Mouse (Mus musculus) layer of hippocampus, adult 2 months (tissue): Measurements from ENCODE around the gene Aldh1a3. TPM values are rescaled to one million over a fixed set of nuclear protein-coding genes. Genes with fewer than 3 reads are reported as not detected.
A peak's percentile ranks its signal among the peaks of the same experiment; 100 is the strongest.

Experiments used
- DNase-seq, 2 experiments: peaks; one replicate each; pipeline ENCODE4 v3.0.0; 2022; ENCODE audit warnings: low spot score in 2 of 2
- H3K27ac ChIP-seq: fragments of 200-600 bp; 2 replicates; pipeline ENCODE4 v1.8.1; 2022
- H3K4me3 ChIP-seq: fragments of 200-600 bp; 2 replicates; pipeline ENCODE4 v1.8.1; 2022; ENCODE audit warnings: mild to moderate bottlenecking
- CTCF ChIP-seq: fragments of 200-600 bp; conservative IDR thresholded peaks from 2 replicates; pipeline ENCODE4 v1.8.1; 2022; ENCODE audit warnings: antibody characterized with exemption, mild to moderate bottlenecking, moderate library complexity
- total RNA-seq, 2 experiments: library from RNA; stranded (reverse); gene quantifications; 2 replicates each; pipeline ENCODE4 v1.2.3; 2021

Gene Aldh1a3
- total RNA-seq, 2 experiments from 2014 or later = 0.83 to 1.5 TPM

- no peak for TF ChIP-seq CTCF
- no peak overlapping the region for H3K4me3 ChIP-seq
- H3K27ac ChIP-seq = no peak overlapping the region
- DNase-seq = no peak
Measured at GRCm38 (mm10) chr7:66405951-66406721, 21.2 kb downstream of the Aldh1a3 start.

DNA sequence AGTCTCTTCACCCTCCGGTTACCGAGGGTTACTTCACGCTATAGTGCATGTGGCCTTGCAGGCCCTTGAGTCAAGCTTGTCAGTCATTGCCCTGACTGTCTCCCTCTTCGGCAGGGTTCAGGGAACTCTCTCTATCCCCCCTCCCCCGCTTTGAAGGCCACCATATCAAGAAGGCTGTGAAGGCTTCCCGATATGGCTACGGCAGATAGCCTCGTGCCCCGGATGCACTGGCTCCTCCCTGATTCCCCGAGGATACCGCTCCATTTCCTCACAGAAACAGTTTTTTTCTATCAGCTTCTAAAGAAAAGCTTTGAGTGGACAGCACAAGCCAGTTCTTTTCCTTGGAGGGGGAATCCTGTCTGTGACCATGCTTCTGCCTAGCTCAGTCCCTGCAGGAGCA is 21.8 kb downstream of the Aldh1a3 start:
- TF ChIP-seq CTCF = no peak
- DNase-seq = no peak
- Histone ChIP-seq H3K4me3 (no peak overlapping the region), H3K27ac (no peak overlapping the region)

DNA sequence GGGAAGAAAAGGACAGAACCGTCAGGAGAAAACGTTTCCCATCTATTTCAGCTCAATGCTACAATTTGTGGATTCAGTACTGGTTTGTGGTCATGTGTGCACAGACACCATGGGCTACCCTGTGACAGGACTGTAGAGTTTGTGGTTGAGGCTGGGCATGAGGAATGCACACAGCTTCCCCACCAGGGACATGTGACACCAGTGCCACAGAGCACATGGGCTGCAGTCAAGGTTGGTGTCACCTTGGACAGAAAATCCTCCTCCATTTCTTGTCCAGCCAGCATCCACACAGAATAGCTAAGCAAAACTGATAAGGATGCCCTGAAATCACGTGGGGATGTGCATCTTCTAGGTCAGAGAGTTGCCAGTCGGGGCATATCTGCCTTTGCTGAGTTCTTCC is 22.5 kb downstream of the Aldh1a3 start:
- DNase-seq = no peak
- H3K27ac ChIP-seq = no peak overlapping the region
- H3K4me3 ChIP-seq = no peak overlapping the region
- TF ChIP-seq CTCF = no peak

GRCm38 (mm10) chr7:66404141-66404540 is 23.2 kb downstream of the Aldh1a3 start:
- no peak for DNase-seq
- Histone ChIP-seq H3K4me3 (no peak overlapping the region), H3K27ac (no peak overlapping the region)
- no peak for TF ChIP-seq CTCF

DNA sequence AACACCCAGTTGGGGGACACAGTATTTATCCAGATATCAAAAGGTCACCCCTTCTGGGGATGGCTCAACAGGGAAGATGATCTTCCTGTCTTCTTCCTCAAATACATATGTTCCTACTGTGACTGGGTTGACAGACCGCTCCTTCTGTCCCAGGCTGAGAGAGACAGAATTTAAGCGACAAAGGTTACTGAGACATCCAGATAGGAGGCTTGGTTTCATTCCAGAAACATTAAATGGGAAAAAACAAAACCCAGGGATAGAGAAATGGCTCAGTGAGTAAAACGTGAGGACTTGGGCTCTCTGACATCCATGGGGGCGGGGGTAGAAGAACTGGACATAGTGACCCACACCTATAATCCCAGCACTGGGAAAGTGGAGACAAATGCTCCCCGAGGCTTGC is 24.4 kb downstream of the Aldh1a3 start:
- TF ChIP-seq CTCF = no peak
- Histone ChIP-seq H3K27ac (no peak overlapping the region), H3K4me3 (no peak overlapping the region)
- no peak for DNase-seq

- H3K27ac ChIP-seq = no peak overlapping the region
- no peak for TF ChIP-seq CTCF
- DNase-seq = no peak
- no peak overlapping the region for H3K4me3 ChIP-seq
Measured at GRCm38 (mm10) chr7:66401605-66402004, 25.7 kb downstream of the Aldh1a3 start.

- H3K27ac ChIP-seq = no peak overlapping the region
- H3K4me3 ChIP-seq = no peak overlapping the region
- no peak for TF ChIP-seq CTCF
- DNase-seq = no peak
Measured at GRCm38 (mm10) chr7:66397288-66397687, 30.0 kb downstream of the Aldh1a3 start.

DNA sequence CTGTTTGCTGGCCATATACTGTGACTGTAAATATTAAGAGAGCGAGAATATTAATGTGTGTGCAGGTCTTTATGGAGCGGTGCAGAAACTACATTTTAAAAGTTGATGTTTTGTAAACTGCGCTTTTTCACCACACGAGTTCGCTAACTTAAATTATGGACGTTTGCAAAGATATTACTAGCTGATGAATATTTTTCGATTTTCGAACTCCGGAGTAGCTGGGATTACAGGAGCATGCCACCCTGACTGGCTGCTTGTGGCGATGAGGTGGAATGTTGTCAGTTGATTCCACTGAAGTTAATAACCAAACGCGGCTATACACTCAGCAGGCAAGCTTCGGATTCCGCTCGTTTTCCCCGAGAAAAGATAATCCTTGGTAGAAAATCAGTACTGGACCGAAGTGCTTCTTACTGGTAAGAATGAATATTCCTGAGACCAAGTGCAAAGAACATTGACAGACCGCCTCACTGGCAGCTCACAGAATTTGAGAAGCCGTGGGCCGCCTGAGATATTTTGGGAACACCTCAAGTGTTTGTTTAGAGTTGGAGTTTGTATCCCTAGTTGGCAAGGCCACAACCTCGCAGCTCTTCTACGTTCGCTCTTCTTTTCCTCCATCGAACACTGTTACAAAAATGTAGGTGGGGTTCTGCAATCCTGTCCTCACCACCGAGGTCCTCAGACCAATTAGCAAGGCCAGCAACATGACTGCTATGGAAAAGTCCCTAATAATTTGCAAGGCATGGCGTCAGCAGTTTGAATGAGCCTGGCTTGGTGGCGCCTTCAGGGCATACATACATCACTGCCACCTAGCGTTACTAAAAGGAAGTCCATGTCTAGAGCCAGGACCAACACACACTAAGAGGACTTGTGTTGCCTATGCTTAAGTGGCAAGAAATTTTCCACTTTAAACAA is 38.4 kb downstream of the Aldh1a3 start:
- H3K27ac ChIP-seq = peak overlapping the region; percentile 83
- H3K4me3 ChIP-seq = peak overlapping the region; percentile 62
- peak; percentile 57 to 61 for DNase-seq
- TF ChIP-seq CTCF = peak; percentile 95

DNA sequence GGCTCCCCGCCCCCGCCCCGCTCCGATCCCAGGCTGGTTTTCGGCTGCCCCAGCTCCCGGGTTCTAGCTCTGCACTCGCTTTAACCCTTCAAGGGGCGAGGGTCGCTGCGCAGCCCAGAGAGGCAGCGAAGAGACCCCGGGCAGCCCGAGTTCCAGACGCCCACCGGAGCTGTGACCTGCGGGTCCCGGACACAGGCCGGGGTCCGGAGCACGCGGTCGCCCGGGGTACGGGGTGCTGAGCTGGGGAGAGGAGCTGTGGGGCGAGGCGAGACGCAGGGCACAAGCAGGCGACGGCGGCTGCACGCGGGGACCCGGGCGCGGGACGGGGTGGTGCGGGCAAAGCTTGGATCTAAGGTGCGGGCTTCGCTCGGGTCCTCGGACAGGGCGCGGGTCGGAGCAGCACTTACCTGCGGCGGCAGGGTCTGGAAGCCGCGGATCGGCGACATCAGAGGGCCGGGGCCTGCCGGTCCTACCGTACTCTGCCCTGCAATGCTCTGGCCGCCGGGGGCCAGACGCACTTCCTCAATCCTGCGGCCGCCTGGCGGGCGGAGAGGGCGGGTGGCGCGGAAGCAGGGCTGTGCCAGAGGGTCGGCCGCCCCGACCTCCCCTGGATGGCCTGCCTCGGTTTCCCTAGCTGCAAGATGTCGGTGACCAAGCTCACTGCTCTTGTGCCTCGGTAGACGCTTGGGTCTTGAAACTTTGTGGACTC is 39.4 kb downstream of the Aldh1a3 start, which contains the start of gene Lrrk1:
TSS of gene Lrrk1 (minus strand) at position 538 of the 709 bp plus-strand sequence.
- TF ChIP-seq CTCF = peak; percentile 69

GRCm38 (mm10) chr7:66387419-66387812 is 39.9 kb downstream of the Aldh1a3 start:
- TF ChIP-seq CTCF = no peak
- H3K27ac ChIP-seq = no peak overlapping the region
- DNase-seq = no peak
- H3K4me3 ChIP-seq = peak overlapping the region; percentile 62

More for the DNA sequence above, 39.4 kb downstream of the Aldh1a3 start, which contains the start of gene Lrrk1:
- Histone ChIP-seq H3K27ac (peak within 1 kb of the TSS; percentile 83), H3K4me3 (peak within 1 kb of the TSS; percentile 62)
- no peak for DNase-seq

GRCm38 (mm10) chr7:66386411-66386810 is 40.9 kb downstream of the Aldh1a3 start:
- H3K4me3 ChIP-seq = no peak overlapping the region
- no peak for TF ChIP-seq CTCF
- DNase-seq = no peak

GRCm38 (mm10) chr7:66385826-66386225 is 41.5 kb downstream of the Aldh1a3 start:
- no peak for TF ChIP-seq CTCF
- H3K4me3 ChIP-seq = no peak overlapping the region
- DNase-seq = no peak
- no peak overlapping the region for H3K27ac ChIP-seq

More at GRCm38 (mm10) chr7:66386411-66386810, 40.9 kb downstream of the Aldh1a3 start:
- no peak overlapping the region for H3K27ac ChIP-seq
